Mouse (Mus musculus) layer of hippocampus, adult 11-12 months (tissue): Measurements from ENCODE around the gene Olfr1392.
A peak's percentile ranks its signal among the peaks of the same experiment; 100 is the strongest.
"Not testable (repeated sequence)": the region's sequence is repeated elsewhere in the genome, so short reads cannot be mapped to it uniquely, and the experiment has no call there.

Experiments used
- DNase-seq: peaks from one replicate; pipeline ENCODE4 v3.0.0; 2022; ENCODE audit warnings: low spot score

The Olfr1392 gene

DNA sequence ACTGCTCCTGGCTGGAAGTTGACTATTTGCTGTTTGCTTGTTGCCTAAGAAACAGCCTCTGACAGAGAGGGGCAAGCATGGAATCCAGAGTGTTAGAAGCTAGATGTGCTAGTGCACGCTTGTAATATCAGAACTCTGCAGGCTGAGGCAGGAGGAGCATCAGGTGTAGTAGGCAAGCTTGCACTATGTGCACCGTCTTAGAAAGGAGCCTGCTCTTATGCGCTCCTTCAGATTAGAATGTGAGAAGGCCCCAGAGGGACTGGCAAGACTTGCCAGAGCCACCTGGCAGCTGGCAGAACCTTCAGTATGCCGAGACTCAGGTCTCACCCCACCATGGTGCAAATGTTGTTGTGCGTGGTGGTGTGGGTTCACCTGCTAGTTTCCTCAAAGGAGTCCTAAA, 33.0 kb upstream of the Olfr1392 start:
- no peak for DNase-seq

DNA sequence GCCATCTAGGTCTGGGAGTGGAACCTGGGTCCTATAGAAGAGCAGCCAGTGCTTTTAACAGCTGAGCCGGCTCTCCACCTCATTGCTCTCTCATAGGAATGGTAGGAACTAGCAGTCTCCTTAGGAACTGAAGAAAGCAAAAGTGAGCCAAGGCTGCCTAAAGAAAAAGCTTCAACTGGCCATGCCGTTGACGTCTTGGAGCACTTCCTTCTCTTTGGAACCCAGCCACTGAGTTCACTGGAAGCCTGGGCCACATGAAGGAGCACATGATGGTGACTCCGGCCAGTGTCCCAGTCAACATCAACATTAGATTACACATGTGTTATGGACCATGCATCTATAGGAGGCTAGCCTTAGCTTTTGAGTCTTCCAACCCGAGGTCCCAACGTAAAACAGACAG, 32.0 kb upstream of the Olfr1392 start:
- no peak for DNase-seq

DNA sequence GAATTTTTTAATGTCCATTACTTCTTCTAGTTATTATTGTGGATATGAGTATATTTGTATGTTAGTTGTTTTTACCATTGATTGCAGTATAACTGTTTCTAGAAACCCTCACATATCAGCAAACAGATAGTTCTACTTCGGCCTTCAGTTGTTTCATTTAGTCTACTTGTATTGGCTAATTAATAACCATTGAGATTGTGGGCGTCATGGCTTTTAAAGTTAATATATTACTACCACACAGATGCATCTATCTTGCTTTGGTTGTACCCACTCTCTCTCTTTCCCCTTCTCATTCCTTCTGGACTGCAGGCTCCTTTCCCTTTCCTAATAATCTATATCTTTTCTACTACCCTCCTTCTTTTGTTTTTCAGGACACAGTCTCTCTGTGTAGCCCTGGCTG, 25.8 kb upstream of the Olfr1392 start:
- no peak for DNase-seq

DNA sequence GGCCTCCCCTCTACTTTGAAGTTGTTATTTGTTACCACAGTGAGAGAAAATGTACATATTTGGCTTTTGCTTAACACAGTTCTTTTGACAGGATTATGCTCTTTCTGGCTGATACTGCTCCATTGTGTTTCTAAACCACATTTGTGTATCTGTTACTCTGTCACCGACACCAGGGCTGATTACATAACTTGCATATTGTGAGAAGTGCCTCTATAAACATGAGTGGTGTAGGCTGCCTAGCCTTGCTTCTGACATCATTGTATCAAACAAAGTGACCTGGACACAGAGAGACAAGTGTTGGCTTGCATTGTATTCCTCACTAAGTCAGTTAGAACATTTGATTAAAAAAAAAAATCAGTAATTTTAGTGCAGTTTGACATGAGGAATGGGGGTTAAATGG, 25.3 kb upstream of the Olfr1392 start:
- no peak for DNase-seq

DNA sequence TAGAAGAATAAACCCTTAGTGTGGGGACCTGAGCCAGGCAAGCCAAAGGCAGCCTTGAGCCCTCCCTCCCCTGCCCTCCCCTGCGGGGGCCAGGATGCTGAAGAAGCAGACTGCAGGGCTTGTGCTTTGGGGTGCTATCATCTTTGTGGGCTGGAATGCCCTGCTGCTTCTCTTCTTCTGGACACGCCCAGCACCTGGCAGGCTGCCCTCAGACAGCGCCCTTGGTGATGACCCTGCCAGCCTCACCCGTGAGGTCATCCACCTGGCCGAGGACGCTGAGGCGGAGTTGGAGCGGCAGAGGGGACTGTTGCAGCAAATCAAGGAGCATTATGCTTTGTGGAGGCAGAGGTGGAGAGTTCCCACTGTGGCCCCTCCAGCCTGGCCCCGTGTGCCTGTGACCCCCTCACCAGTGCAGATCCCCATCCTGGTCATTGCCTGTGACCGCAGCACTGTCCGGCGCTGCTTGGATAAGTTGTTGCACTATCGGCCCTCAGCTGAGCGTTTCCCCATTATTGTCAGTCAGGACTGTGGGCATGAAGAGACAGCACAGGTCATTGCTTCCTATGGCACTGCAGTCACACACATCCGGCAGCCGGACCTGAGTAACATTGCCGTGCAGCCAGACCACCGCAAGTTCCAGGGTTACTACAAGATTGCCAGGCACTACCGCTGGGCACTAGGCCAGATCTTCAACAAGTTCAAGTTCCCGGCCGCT, 24.3 kb upstream of the Olfr1392 start:
- DNase-seq: no peak

DNA sequence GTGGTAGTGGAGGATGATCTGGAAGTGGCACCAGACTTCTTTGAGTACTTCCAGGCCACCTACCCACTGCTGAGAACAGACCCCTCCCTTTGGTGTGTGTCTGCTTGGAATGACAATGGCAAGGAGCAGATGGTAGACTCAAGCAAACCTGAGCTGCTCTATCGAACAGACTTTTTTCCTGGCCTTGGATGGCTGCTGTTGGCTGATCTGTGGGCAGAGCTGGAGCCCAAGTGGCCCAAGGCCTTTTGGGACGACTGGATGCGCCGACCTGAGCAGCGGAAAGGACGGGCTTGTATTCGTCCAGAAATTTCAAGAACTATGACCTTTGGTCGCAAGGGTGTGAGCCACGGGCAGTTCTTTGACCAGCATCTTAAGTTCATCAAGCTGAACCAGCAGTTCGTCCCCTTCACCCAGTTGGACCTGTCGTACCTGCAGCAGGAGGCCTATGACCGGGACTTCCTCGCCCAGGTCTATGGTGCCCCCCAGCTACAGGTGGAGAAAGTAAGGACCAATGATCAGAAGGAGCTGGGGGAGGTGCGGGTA, 23.7 kb upstream of the Olfr1392 start:
- DNase-seq: no peak

DNA sequence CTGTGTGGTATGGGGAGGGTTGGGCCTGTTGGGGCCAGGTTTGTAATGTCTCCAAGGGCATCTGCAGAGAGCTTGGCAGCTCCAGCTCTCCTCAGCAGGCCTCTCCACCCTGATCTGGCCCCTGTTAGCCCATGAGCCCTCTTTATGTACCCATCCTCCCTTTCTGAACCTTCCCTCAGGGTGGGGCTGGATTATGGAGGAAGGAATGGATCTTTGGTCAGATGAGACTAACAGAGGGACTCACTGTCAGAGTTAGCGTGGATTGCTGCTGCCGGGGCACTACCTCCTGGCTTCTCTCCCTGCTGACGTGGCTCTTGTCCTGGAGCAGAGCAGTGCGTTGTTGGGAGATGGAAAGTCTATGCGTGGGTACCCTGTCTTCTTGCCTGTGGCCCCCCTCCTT, 22.8 kb upstream of the Olfr1392 start:
- no peak for DNase-seq

DNA sequence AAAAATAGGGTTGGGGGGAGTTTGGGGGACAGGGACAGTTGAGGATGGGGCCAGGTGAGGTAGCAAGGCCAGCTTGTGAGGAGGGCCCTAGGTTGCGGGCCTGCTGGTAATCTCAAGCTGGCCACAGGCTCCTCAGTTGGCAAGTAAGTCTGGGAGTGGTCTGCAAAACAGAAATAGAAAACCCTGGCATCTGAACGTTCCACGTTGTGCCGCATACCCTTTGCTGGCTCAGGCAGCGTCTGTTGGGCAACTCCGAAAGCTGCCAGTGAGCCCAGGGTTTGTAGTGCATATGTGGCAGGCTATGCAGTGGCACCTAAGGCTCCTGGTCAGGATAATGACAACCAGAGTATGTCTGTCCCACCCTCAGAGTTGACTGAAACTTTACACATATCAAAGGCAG, 21.9 kb upstream of the Olfr1392 start:
- no peak for DNase-seq

DNA sequence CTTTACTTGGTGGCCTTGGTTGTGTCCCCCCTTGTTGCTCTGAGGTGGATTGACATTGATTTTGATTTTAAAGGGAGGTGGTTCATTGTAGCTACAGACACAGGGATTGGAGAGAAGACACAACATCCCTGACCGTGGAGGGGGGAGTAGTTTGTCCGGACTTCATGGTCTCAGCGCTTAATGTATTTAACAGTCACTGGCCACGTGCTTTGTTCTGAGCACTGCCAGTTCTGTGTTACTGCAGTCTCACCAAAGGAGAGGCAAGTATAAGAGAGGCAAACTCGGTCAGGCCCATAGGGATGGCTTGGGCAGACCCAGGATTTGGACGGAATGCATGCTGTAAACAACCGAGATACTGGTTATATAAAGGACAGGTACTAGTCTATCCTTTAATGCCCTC, 21.0 kb upstream of the Olfr1392 start:
- DNase-seq: no peak

DNA sequence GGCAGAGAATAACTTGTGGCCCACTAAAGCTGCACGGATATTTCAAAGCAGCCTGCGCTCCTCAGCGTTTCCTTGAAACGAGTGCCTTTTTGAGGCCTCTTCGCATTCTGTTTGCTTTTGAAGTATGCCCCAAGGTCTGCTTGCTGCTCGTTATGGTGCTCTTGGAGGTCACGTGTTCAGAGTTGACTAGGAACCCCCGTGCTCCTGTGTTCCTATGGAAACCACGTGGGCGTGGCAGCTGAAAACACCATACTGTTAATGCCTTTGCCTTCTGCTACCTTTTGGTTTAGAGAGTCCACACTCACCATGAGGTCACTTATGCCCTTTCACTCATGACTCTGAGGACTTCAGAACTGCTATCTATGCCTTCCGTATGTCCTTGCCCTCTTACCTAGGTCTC, 20.5 kb upstream of the Olfr1392 start:
- no peak for DNase-seq

DNA sequence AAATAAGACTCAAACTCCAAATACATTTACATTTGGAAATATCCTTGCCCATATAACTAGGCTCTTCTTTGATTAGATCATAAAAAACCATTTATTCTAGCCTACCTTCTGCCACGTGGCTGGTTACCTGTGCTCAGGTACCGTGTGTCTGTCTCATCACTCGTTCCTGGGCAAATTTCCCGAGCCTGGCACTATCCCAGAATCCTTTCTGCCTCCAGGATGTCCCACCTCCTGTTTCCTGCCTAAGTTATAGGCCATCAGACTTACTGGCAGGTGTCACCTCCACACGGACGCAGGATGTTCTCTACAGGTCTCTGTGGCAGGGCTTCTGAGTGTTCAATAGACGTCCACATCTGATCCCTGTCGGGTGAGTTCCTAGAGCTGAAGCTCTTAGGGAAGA, 20.0 kb upstream of the Olfr1392 start:
- DNase-seq: no peak

DNA sequence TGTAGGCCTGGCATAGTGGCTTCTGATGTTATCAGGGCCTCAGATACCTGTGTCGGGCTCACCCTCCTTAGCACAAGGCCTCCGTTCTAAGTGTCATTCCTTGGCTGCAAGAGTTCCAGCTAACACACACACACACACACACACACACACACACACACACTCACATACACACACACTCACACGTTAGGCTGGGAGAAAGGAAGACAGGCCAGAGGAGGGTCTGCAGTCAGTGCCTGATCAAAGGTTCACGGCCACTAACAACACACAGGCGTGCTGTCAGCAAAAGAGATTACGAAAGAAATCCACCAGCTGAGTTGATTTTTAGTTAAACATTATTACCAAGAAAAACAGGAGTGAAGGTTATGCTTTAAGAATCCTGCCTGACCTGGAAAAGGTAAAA, 18.4 kb upstream of the Olfr1392 start:
- DNase-seq: no peak

DNA sequence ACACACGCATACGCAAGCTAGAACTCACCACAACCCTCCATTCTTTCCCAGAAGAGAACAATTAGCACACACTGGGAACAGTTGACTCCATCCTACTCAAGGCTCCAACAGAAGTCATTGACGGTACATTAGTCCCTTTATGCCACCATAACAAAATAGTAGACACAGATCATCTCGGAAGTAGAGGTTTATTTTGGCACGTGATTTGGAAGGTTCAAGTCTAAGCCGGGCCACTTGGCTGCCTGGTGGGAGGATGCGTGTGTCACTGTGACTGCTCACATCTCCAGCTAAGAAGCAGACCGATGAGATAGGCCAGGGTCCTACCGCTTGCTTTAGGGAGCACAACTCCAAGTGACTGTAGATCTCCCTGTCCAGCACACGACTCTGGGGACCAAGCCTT, 17.8 kb upstream of the Olfr1392 start:
- no peak for DNase-seq

DNA sequence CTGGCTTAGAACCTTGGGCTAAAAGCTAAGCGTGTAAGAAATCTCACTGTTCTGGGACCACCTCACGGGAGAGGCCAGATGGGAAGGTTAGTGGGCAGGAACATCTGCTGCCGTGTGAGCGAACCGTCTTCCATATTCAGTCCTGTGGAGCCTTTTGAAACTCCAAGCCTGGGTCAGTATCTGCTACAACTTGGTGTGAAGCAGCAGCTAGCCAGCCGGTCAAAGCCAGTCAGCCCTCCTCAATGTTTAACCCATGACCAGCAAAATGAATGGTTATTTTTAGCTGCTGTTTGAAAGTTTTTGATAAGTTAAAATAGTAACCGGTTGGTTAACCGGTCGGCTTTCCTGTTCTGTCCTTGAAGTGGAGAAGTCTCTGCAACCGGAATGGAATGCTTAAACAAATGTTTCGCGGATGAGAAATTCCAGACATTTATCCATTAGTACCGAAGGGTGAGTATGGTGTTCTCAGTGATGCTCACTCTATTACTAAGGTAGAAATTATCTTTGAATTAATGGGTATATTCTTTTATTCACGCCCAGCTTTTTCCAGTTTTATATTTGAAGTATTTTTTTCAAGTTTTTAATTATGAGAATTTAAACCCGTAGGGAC, 17.0 kb upstream of the Olfr1392 start:
- DNase-seq: no peak

DNA sequence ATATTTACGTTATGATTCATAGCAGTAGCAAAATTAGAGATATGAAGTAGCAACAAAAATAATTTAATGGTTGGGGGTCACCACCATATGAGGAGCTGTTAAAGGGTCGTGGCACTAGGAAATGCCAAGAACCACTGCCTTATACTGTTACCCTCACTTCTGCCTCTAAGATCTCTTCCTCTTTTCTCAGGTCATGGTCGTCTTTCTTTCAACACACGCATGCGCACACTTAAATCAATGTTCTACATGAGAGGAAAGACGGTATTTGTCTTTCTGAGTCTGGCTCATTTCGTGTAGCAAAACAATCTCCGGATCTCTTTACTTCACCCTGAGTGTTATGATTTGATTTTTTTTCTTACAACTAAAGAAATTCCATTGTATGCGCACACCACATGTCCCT, 15.3 kb upstream of the Olfr1392 start:
- DNase-seq: no peak

DNA sequence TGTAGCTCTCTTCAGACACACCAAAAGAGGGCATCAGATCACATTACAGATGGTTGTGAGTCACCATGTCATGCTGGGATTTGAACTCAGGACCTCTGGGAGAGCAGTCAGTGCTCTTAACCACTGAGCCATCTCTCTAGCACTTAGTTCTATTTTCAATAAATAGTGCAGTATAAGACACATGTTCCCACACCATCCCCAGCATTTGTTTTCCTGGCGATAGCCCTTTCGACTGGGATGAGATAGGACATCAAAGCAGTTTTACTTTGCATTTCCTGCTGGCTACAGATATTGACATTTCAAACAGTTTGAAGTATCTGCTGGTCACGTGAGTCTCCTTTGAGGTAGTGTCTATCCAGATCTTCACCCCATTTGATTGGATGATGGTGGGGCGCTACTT, 14.7 kb upstream of the Olfr1392 start:
- DNase-seq: no peak

DNA sequence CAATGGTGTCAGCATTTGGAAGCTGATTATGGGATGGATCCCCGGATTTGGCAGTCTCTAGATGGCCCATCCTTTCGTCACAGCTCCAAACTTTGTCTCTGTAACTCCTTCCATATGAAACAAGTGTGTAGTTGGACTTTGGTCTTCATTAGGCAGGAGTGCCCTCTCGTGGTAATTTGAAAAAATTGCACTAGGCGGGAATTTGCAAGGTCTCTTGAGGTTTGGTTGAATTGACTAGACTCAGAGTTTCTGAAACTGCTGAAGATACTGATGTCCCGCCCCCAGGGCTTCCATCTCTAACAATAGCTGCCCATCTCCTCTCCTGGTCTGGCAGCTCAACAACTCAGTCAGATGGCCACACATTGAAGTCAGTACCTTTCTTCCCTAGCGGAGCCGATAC, 13.7 kb upstream of the Olfr1392 start:
- DNase-seq: peak; percentile 42

DNA sequence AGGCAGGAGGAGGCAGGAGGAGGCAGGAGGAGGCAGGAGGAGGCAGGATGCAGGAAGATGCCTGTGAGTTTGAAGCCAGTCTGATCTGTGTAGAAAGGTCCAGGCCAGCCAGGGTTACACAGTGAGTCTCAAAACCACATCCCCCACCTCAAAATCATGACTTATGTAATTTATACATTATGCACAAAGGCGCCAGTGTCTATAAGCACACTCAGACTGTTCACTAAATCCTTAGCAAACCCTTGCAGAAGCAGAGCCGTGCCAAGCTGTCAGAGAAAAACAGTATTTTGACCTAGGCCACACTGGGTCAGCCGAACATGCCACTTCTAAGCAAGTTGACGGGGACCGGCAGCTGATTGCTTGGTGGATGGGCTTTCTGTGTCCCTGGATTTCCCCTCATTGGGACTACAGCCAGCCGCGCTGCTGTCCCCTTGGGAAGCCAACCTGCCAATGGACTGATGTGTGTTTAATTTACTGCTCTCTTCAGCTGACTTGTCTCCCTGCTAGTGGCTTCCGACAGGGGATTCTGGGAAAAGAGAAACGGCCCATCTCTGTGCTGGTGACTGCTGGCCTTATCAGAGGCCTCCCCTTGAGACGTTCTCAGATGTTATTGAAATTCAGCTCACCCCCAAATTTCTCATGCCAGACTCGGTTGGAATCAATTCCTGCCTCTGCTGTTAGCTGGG, 11.1 kb upstream of the Olfr1392 start:
- no peak for DNase-seq

DNA sequence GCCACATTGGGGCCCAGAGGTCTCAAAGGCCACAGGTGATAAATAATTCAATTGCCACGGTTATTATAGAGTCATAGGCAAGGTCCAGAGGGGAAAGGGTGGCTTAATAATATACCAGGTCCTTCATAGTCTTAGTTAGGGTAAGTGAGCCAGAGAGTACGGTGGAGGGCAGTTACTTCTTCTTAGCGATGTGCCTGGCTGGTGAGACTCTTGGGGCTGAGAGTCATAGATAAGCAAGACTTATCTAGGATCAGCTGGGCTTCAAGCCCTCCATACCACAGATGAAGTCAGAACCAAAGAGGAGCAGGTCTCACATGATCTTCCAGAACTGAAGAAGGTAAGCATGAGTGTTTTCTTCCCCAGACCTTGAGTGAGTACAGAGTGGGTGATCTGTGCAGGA, 6.9 kb upstream of the Olfr1392 start, which contains the start of gene Olfr1393:
Gene Olfr1393 (plus strand): TSS at position 83 of the 400 bp plus-strand sequence.
- no peak for DNase-seq

DNA sequence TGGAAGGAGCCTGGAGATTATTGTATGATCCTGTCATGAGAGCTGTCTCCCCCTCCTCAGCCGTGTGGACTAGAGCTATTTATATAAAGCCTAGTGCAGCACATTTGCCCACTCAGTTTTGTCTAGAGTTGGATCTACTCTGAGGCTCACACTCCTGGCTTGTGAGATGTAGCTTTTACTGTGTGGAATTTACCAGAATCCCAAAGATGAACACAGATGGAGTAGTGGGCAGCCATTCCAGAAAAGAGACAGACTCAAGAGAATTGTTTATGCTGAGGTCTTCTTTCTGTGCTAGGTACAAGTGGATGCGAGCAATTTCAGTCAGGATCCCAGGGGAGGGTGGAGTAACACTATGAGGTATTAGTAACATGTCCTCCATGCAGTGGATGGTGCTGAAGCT, 2.2 kb downstream of the Olfr1392 start:
- no peak for DNase-seq

DNA sequence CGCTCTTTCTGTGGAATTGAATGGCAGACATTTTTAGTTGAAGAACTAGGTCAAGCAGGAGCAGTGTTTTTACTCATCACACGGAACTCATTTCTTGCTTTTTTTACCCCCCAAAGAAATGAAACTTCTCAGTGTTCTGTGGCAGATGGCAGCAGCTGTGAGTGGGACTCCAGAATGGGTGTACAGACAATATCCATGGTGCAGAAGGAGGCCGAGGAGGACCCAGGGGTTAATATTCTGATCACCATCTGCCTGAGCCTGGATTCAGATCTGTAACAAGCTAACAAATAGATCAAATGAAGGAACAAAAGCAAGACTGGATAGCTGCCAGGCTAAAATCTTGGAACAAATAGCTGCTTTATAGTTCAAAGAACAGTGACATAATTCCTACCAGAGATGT, 7.7 kb downstream of the Olfr1392 start:
- peak; percentile 35 for DNase-seq

DNA sequence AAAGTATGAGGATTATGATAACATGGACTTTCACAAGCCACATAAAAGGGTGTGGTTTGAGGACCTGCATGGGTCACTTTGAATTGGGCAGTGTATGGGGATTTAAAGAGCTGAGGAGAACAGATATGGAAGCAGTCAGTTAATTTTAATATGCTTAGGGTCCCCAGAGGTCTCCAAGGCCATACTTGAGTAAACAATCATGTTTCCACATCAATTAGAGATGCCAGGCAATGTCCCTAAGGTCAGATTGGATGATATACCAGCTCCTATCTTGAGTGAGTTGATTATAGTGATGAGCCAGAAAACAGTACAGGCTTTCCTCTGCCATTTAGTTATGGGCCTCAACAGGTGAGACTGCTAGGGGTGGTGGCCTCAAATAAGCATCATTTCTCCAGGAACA, 19.4 kb downstream of the Olfr1392 start, which contains the start of gene Olfr10:
Gene Olfr10 (plus strand): TSS at position 301 of the 400 bp plus-strand sequence.
- DNase-seq: no peak

DNA sequence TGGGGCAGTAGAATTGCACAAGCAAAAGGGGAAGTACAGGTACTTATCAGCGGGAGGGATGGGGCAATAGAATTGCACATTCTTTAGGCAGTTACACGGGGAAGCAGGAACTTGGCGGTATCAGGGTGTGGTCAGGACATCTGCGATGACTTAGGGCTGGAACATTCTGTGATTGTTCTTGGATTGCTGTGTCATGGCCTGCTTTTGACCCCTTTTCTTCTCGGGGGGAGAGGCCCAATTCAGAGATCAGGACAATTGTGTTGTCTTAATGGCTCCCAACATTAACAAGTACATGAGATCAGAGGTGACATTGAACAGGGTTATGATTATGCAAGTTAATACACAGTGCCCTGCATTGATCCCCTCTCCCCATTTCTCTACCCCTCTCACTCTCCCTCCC, 23.5 kb downstream of the Olfr1392 start:
- not testable (repeated sequence) for DNase-seq
